Mouse (Mus musculus): Measurements from ENCODE around the gene Cryzl1.

DNA sequence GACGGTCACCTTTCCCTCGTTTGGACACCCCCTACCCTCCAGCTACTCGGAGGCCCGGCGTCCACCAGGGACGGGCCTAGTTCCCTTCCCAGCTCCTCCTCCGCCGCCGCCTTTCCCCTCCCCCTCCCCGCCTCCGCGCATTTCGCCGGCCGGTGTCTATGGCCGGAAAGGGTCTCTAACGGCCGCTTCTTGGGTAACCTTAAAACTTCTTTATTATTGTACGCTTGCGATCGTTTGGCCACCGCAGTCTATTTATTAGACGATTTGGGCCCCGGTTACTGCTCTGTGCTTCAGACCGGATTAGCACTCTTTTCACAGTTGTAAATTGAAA lies 80.6 kb downstream of the Cryzl1 start:
- TF ChIP-seq POLR2A (IDR thresholded peaks at IDR 0.05; ENCODE audit: insufficient read length, low read depth) (peak; percentile 39), USF1 (IDR thresholded peaks at IDR 0.05; ENCODE audit: low read depth) (no peak), E2F4 (IDR thresholded peaks at IDR 0.05; ENCODE audit: insufficient read depth) (no peak), TCF12 (IDR thresholded peaks at IDR 0.05; ENCODE audit: insufficient read depth, poor library complexity, severe bottlenecking) (no peak)
